Mouse (Mus musculus): ENCODE data around the gene Mif. TPM values are rescaled to one million over a fixed set of nuclear protein-coding genes. Genes with fewer than 3 reads are reported as not detected.

Gene Mif
- total RNA-seq, 2 experiments from 2014 or later = 657 to 870 TPM

Other genes with a start within 250 kb of the Mif start
- 0.26 TPM in 1 of 2 replicates, not detected in the other for gene Susd2, start 216.2 kb downstream of the Mif start, total RNA-seq (2014; fragmentation: Nextera tagmentation)
- not detected in 2 replicates for gene Susd2, start 216.2 kb downstream of the Mif start, total RNA-seq (2017)
- 48.8 and 68.8 TPM in 2 replicates for gene Cabin1, start 95.9 kb downstream of the Mif start, total RNA-seq (2014; fragmentation: Nextera tagmentation)
- 23.0 and 24.9 TPM in 2 replicates for gene Cabin1, start 95.9 kb downstream of the Mif start, total RNA-seq (2017)
- gene Ddt, start 86.8 kb downstream of the Mif start, total RNA-seq (2014; fragmentation: Nextera tagmentation) = 65.6 and 85.2 TPM in 2 replicates
- 45.0 and 61.0 TPM in 2 replicates for gene Ddt, start 86.8 kb downstream of the Mif start, total RNA-seq (2017)
- not detected in 2 replicates for gene Gm20441, start 79.3 kb downstream of the Mif start, total RNA-seq (2014; fragmentation: Nextera tagmentation)
- not detected in 2 replicates for gene Gm20441, start 79.3 kb downstream of the Mif start, total RNA-seq (2017)
- gene Gstt3, start 78.8 kb downstream of the Mif start, total RNA-seq (2014; fragmentation: Nextera tagmentation) = 4.5 and 12.9 TPM in 2 replicates
- 4.4 and 4.7 TPM in 2 replicates for gene Gstt3, start 78.8 kb downstream of the Mif start, total RNA-seq (2017)
- gene Gstt1, start 61.7 kb downstream of the Mif start, total RNA-seq (2014; fragmentation: Nextera tagmentation) = not detected in 2 replicates
- not detected in 2 replicates for gene Gstt1, start 61.7 kb downstream of the Mif start, total RNA-seq (2017)
- gene Gstt4, start 37.7 kb downstream of the Mif start, total RNA-seq (2014; fragmentation: Nextera tagmentation) = not detected in 2 replicates
- not detected in 2 replicates for gene Gstt4, start 37.7 kb downstream of the Mif start, total RNA-seq (2017)
- gene Gstt2, start 22.8 kb downstream of the Mif start, total RNA-seq (2014; fragmentation: Nextera tagmentation) = 18.0 and 33.8 TPM in 2 replicates
- gene Gstt2, start 22.8 kb downstream of the Mif start, total RNA-seq (2017) = 17.5 and 31.1 TPM in 2 replicates
- 7.0 TPM in 1 of 2 replicates, not detected in the other for gene Derl3, start 33.2 kb upstream of the Mif start, total RNA-seq (2014; fragmentation: Nextera tagmentation)
- gene Derl3, start 33.2 kb upstream of the Mif start, total RNA-seq (2017) = 2.3 TPM in 1 of 2 replicates, not detected in the other
- gene Smarcb1, start 61.4 kb upstream of the Mif start, total RNA-seq (2014; fragmentation: Nextera tagmentation) = 80.0 and 102 TPM in 2 replicates
- 58.0 and 79.4 TPM in 2 replicates for gene Smarcb1, start 61.4 kb upstream of the Mif start, total RNA-seq (2017)
- gene Chchd10, start 72.9 kb upstream of the Mif start, total RNA-seq (2014; fragmentation: Nextera tagmentation) = 60.4 and 66.7 TPM in 2 replicates
- 33.2 and 37.5 TPM in 2 replicates for gene Chchd10, start 72.9 kb upstream of the Mif start, total RNA-seq (2017)
- gene Mmp11, start 76.3 kb upstream of the Mif start, total RNA-seq (2014; fragmentation: Nextera tagmentation) = 0.41 TPM in 1 of 2 replicates, not detected in the other
- gene Mmp11, start 76.3 kb upstream of the Mif start, total RNA-seq (2017) = not detected in 2 replicates
- not detected in 2 replicates for gene Gm867, start 80.4 kb upstream of the Mif start, total RNA-seq (2014; fragmentation: Nextera tagmentation)
- gene Gm867, start 80.4 kb upstream of the Mif start, total RNA-seq (2017) = not detected in 2 replicates
- not detected in 2 replicates for gene Vpreb3, start 82.8 kb upstream of the Mif start, total RNA-seq (2014; fragmentation: Nextera tagmentation)
- not detected in 2 replicates for gene Vpreb3, start 82.8 kb upstream of the Mif start, total RNA-seq (2017)
- 0.77 and 1.7 TPM in 2 replicates for gene Gm5134, start 94.3 kb upstream of the Mif start, total RNA-seq (2014; fragmentation: Nextera tagmentation)
- 0.36 and 0.43 TPM in 2 replicates for gene Gm5134, start 94.3 kb upstream of the Mif start, total RNA-seq (2017)
- gene Zfp280b, start 172.4 kb upstream of the Mif start, total RNA-seq (2014; fragmentation: Nextera tagmentation) = 5.7 and 25.2 TPM in 2 replicates
- gene Zfp280b, start 172.4 kb upstream of the Mif start, total RNA-seq (2017) = 7.8 and 22.6 TPM in 2 replicates